Mouse (Mus musculus): ENCODE results near the gene Agtpbp1.

DNA sequence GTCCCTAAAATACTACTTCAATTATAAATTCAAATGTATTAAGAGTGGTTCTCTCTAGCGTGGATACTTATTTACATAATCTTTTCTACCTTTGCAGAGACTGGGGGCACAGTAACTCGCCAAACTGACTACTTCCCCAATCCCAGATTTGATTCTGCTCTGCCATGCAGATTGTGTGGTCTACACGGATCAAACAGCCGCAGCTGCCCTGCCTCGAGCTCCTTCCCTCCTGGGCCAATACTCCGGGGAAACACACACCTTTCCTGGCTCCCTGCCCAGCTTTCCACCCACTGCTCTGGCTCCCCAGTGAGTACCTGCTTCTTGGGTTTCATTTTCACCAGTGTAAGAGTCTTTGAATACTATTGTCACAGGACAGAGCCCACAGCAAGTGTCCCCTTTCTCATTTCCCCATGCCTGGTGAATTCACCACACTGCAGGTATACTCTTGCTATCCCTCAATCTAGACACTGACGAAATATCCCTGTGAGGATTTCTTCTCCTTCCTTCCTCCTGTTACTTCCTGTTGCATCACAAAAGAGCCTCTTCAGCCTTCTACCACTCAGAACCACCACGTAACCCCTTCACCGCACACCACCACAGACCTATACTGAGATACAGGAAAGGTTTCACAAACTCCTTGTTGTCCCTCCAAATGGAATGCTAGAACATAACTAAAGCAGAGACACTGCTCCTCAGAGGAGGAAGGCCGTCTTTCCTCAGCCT lies 75.2 kb downstream of the Agtpbp1 start:
- TF ChIP-seq POLR2A (IDR thresholded peaks at IDR 0.05; ENCODE audit: borderline replicate concordance, insufficient read depth, low read length), result no peak
- TF ChIP-seq CTCF (IDR thresholded peaks at IDR 0.05; ENCODE audit: borderline replicate concordance, insufficient read depth, low read depth, low read length), result no peak

Measured in cerebellum, adult 2 months (tissue).